Mouse (Mus musculus) R1 (cell line): ENCODE measurements around the gene Chn2.
A peak's percentile ranks its signal among the peaks of the same experiment; 100 is the strongest.

Experiments
- DNase-seq: peaks from one replicate; pipeline ENCODE4 v3.0.0-alpha.2; 2018; ENCODE audit warnings: low read depth, low spot score

Chn2 gene

GRCm38 (mm10) chr6:54074454-54074853, 35.1 kb downstream of the Chn2 start:
- no peak for DNase-seq

- no peak for DNase-seq
Measured at GRCm38 (mm10) chr6:54075419-54075818, 36.1 kb downstream of the Chn2 start.

- DNase-seq: no peak
Measured at GRCm38 (mm10) chr6:54076625-54077024, 37.3 kb downstream of the Chn2 start.

- no peak for DNase-seq
Measured at GRCm38 (mm10) chr6:54078269-54078668, 38.9 kb downstream of the Chn2 start.

- no peak for DNase-seq
Measured at GRCm38 (mm10) chr6:54079881-54080280, 40.5 kb downstream of the Chn2 start.

GRCm38 (mm10) chr6:54080518-54081285, 41.3 kb downstream of the Chn2 start:
- no peak for DNase-seq

GRCm38 (mm10) chr6:54082576-54082975, 43.2 kb downstream of the Chn2 start:
- DNase-seq: peak; percentile 22

GRCm38 (mm10) chr6:54084046-54084445, 44.7 kb downstream of the Chn2 start:
- DNase-seq: peak; percentile 49

GRCm38 (mm10) chr6:54085009-54085408, 45.7 kb downstream of the Chn2 start:
- no peak for DNase-seq

GRCm38 (mm10) chr6:54088168-54088567, 48.8 kb downstream of the Chn2 start:
- DNase-seq: no peak

GRCm38 (mm10) chr6:54090822-54091221, 51.5 kb downstream of the Chn2 start:
- peak; percentile 27 for DNase-seq

GRCm38 (mm10) chr6:54092920-54093319, 53.6 kb downstream of the Chn2 start:
- no peak for DNase-seq

GRCm38 (mm10) chr6:54096147-54096761, 56.9 kb downstream of the Chn2 start:
- DNase-seq: peak; percentile 93

- DNase-seq: peak; percentile 98
Measured at GRCm38 (mm10) chr6:54096836-54097235, 57.5 kb downstream of the Chn2 start.

GRCm38 (mm10) chr6:54098339-54098738, 59.0 kb downstream of the Chn2 start:
- DNase-seq: peak; percentile 84

- no peak for DNase-seq
Measured at GRCm38 (mm10) chr6:54099659-54100058, 60.3 kb downstream of the Chn2 start.

- no peak for DNase-seq
Measured at GRCm38 (mm10) chr6:54102210-54102609, 62.9 kb downstream of the Chn2 start.

GRCm38 (mm10) chr6:54103276-54103975, 64.1 kb downstream of the Chn2 start:
- DNase-seq: no peak

GRCm38 (mm10) chr6:54111416-54111984, 72.1 kb downstream of the Chn2 start:
- DNase-seq: no peak

GRCm38 (mm10) chr6:54113338-54113737, 74.0 kb downstream of the Chn2 start:
- no peak for DNase-seq

GRCm38 (mm10) chr6:54114412-54114811, 75.1 kb downstream of the Chn2 start:
- DNase-seq: no peak

- no peak for DNase-seq
Measured at GRCm38 (mm10) chr6:54116299-54116698, 76.9 kb downstream of the Chn2 start.
